Mouse (Mus musculus) ES-E14 (cell line): ENCODE results near the gene Gm20683. TPM values are rescaled to one million over a fixed set of nuclear protein-coding genes. Genes with fewer than 3 reads are reported as not detected.

Experiments used
- DNase-seq: peaks from one replicate; pipeline ENCODE4 v3.0.0-alpha.2; 2013; ENCODE audit warnings: low read depth, low spot score
- H3K27ac ChIP-seq: 2 replicates; pipeline ENCODE4 v1.5.1; 2012; ENCODE audit warnings: low read depth, mild to moderate bottlenecking, low read length, moderate library complexity, mixed read lengths; ENCODE audit not compliant: poor library complexity, insufficient read depth, severe bottlenecking
- H3K36me3 ChIP-seq: 2 replicates; pipeline ENCODE4 v1.6.1; 2012; ENCODE audit warnings: mild to moderate bottlenecking, low read length, moderate library complexity, mixed read lengths; ENCODE audit not compliant: control insufficient read depth, poor library complexity, insufficient read depth, severe bottlenecking
- H3K4me1 ChIP-seq, 2 experiments: fragments of 150-350 bp in 1 of 2; sonication (generic) in 1 of 2; 2 replicates each; pipeline ENCODE4 v1.6.1; 2012; ENCODE audit warnings: low read length in 2 of 2, mild to moderate bottlenecking in 1 of 2, mixed read lengths in 1 of 2; ENCODE audit not compliant: control insufficient read depth in 2 of 2, insufficient read depth in 2 of 2, poor library complexity in 1 of 2
- H3K4me3 ChIP-seq, 2 experiments: fragments of 150-350 bp in 1 of 2; sonication (generic) in 1 of 2; 2 replicates each; pipeline ENCODE4 v1.5.1; 2012; ENCODE audit warnings: low read length in 2 of 2, low read depth in 1 of 2, mild to moderate bottlenecking in 1 of 2, mixed read lengths in 1 of 2; ENCODE audit not compliant: insufficient read depth in 1 of 2, poor library complexity in 1 of 2, severe bottlenecking in 1 of 2
- H3K9ac ChIP-seq: 2 replicates; pipeline ENCODE4 v1.6.1; 2012; ENCODE audit warnings: low read depth, mild to moderate bottlenecking, low read length, mixed read lengths; ENCODE audit not compliant: poor library complexity, insufficient read depth, severe bottlenecking
- H3K9me3 ChIP-seq: fragments of 150-350 bp; sonication (generic); 2 replicates; pipeline ENCODE4 v1.6.1; 2012; ENCODE audit warnings: low read depth, mild to moderate bottlenecking, low read length; ENCODE audit not compliant: control insufficient read depth, insufficient read depth
- CHD2 ChIP-seq: IDR thresholded peaks from 2 replicates; pipeline ENCODE4 v1.6.1; 2014; ENCODE audit warnings: mild to moderate bottlenecking, low read depth, low read length, inconsistent platforms
- HCFC1 ChIP-seq: IDR thresholded peaks from 2 replicates; pipeline ENCODE4 v1.6.1; 2012; ENCODE audit warnings: low read length, inconsistent platforms, borderline replicate concordance; ENCODE audit not compliant: insufficient read depth
- MAFK ChIP-seq: IDR thresholded peaks from 2 replicates; pipeline ENCODE4 v1.6.1; 2014; ENCODE audit warnings: mild to moderate bottlenecking, low read depth, low read length, inconsistent platforms; ENCODE audit not compliant: insufficient read depth
- ZC3H11A ChIP-seq: IDR thresholded peaks from 2 replicates; pipeline ENCODE4 v1.6.1; 2012; ENCODE audit warnings: low read depth, mild to moderate bottlenecking, inconsistent platforms, low read length, borderline replicate concordance
- ZNF384 ChIP-seq: IDR thresholded peaks from 2 replicates; pipeline ENCODE4 v1.6.1; 2012; ENCODE audit warnings: low read depth, low read length, inconsistent platforms
- in situ Hi-C, 2 experiments: fragments of 600-800 bp; cut with MboI; formaldehyde crosslinking; loops; one replicate each; pipeline ENCODE4 v1.15.1; 2025; ENCODE audit warnings: low sequenced_read_pairs in 2 of 2, inconsistent platforms in 1 of 2; ENCODE audit not compliant: unreplicated experiment in 2 of 2
- total RNA-seq: library from RNA; depleted of rRNA; stranded (reverse); fragments of 300-350 nt; gene quantifications from 2 replicates; pipeline ENCODE4 v1.2.3, GENCODE M21; 2012

Gm20683 gene
- total RNA-seq, 1 experiment: 2.0 TPM

DNA sequence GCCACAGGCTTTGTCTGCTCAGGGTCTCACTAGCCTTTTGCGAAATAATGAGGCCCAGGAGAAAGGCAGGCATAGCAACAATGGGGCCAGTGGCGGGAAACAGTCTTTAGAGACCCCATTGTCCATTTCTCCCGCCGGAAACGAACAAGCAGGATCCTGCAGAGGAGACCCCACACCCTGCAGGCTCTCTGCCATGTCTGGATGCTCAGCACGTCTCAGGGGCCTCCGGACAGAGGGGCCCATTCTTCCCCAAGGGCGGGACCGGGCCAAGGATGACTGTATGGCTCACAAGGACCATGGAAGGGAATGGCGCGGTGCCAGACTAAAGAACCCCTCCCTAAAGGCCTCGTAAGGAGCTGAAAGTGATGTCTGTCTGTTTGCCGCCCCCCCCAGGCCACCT is 47.4 kb downstream of the Gm20683 start:
- Histone ChIP-seq H3K36me3 (peaks cover 4% of the 10 kb centered on the region; the same call in 1 of the 2 replicates), H3K4me3 (no peak overlapping the region), H3K9me3 (no peaks in the 10 kb centered on the region), H3K9ac (no peak overlapping the region), H3K27ac (no peak overlapping the region), H3K4me1 (peaks cover 3 to 10% of the 10 kb centered on the region in 2 experiments; a peak in 2 of 4 replicates)
- TF ChIP-seq ZC3H11A: no peak
- in situ Hi-C loops: no loop called here
- no peak for DNase-seq

GRCm38 (mm10) chr17:25792615-25793014 is 48.9 kb downstream of the Gm20683 start, which contains the start of gene Fam173a:
Gene Fam173a (minus strand): TSS chr17:25792901.
- H3K4me3 ChIP-seq: peak within 1 kb of the TSS; percentile 72 to 88
- DNase-seq: no peak
- no peak within 1 kb of the TSS for H3K27ac ChIP-seq
- in situ Hi-C loops: no loop called here
- no peak for TF ChIP-seq ZC3H11A
- H3K4me1 ChIP-seq: peaks cover 2 to 10% of the 10 kb centered on the region in 2 experiments; a peak in 2 of 4 replicates
- H3K9ac ChIP-seq: peak within 1 kb of the TSS; percentile 74
- peaks cover 4% of the 10 kb centered on the region; the same call in 1 of the 2 replicates for H3K36me3 ChIP-seq
- H3K9me3 ChIP-seq: no peaks in the 10 kb centered on the region

DNA sequence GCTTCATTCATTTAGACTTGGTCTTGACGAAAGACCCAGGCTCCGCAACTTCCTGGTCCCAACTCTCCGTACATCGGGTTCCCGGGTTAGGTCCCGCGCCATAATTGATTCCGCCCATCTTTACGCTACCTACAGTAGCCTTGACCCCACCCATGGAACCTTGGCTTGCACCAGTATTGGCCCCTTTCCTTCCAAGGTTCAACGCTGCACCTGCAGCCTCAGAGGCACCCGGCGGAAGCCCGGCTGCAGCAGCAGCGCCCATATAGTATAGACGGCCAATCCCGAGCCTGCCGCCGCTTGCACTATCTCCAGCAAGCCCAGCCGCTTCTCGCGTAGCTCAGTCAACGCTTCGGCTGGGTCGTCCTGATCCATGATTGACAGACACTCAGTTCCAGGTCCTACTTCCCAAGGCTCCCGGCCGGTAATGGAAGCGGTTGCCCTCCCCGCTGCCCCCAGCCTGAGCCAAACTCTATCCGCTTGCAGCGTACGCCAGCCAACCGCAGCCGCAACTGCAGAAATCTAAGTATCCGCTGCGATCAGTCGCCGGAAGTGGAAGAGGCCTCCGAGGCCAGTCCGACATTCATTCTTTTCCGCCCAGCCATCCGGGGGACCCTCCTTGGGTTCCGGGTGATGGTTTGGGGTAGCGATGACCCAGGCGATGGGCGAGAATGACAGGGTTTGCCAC is 49.6 kb downstream of the Gm20683 start:
- H3K4me1 ChIP-seq: peaks cover 0 to 10% of the 10 kb centered on the region in 2 experiments; a peak in 1 of 4 replicates
- peaks cover 4% of the 10 kb centered on the region; the same call in 1 of the 2 replicates for H3K36me3 ChIP-seq
- in situ Hi-C loops: no loop called here

DNA sequence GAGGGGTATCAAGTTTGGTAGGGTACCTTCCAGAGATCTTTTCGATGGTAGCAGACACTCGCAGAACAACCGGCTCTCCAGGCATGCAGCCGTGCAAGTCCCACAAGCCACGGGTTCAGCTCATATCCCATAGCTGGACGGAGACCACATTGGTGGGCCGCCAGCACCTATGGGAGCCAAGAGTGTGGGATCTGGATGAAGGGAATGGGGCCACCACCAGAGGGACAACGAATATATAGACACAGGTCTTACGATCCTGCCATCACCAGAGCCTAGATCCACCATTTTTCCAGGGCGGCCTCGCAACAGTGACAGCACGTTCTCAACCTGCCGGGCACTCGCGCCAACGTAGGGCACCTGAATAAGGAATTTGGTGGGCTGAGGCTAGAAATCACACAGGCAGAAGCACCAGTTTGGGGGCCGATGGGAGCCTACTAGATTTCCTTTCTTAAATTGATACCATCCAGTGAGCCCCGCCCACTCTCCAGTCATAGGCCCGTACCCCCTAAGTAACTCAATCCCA is 50.2 kb downstream of the Gm20683 start:
- Histone ChIP-seq H3K4me3 (peak overlapping the region; percentile 72 to 88), H3K4me1 (peaks cover 0 to 10% of the 10 kb centered on the region in 2 experiments; a peak in 1 of 4 replicates), H3K36me3 (peaks cover 4% of the 10 kb centered on the region; the same call in 1 of the 2 replicates), H3K27ac (no peak overlapping the region), H3K9ac (peak overlapping the region; percentile 74), H3K9me3 (no peaks in the 10 kb centered on the region)
- TF ChIP-seq ZNF384 (no peak), CHD2 (no peak), MAFK (no peak), ZC3H11A (no peak), HCFC1 (no peak)
- no peak for DNase-seq
- in situ Hi-C loops: no loop called here

More for the DNA sequence above, 49.6 kb downstream of the Gm20683 start:
- DNase-seq: no peak
- Histone ChIP-seq H3K9ac (peak overlapping the region; percentile 74), H3K4me3 (peak overlapping the region; percentile 72 to 88), H3K9me3 (no peaks in the 10 kb centered on the region), H3K27ac (no peak overlapping the region)
- no peak for TF ChIP-seq ZNF384
- peak; percentile 84 for TF ChIP-seq HCFC1
- no peak for TF ChIP-seq ZC3H11A
- peak; percentile 50; the same call in 1 of the 2 replicates for TF ChIP-seq CHD2
- TF ChIP-seq MAFK: no peak
